Mouse (Mus musculus) forebrain, embryonic 13.5 days (tissue): ENCODE measurements around the gene Tomt. TPM values are rescaled to one million over a fixed set of nuclear protein-coding genes. Genes with fewer than 3 reads are reported as not detected.
A peak's percentile ranks its signal among the peaks of the same experiment; 100 is the strongest.
"Not testable (repeated sequence)": the region's sequence is repeated elsewhere in the genome, so short reads cannot be mapped to it uniquely, and the experiment has no call there.

Source experiments
- ATAC-seq: fragments of 200-750 bp; cut with Nextera tagmentation; 2 replicates; pipeline ENCODE4 v1.8.0; 2017
- H3K27ac ChIP-seq: fragments of 300-500 bp; sonication (generic); 2 replicates; pipeline ENCODE4 v1.5.1; 2015; ENCODE audit warnings: inconsistent platforms, mild to moderate bottlenecking, moderate library complexity
- H3K27me3 ChIP-seq: fragments of 300-500 bp; sonication (generic); 2 replicates; pipeline ENCODE4 v1.6.1; 2015; ENCODE audit warnings: mild to moderate bottlenecking, inconsistent platforms
- H3K36me3 ChIP-seq: fragments of 300-500 bp; sonication (generic); 2 replicates; pipeline ENCODE4 v1.6.1; 2015; ENCODE audit warnings: mild to moderate bottlenecking, inconsistent platforms; ENCODE audit not compliant: poor library complexity, severe bottlenecking
- H3K4me1 ChIP-seq: fragments of 300-500 bp; sonication (generic); 2 replicates; pipeline ENCODE4 v1.6.1; 2015; ENCODE audit warnings: inconsistent platforms
- H3K4me2 ChIP-seq: fragments of 300-500 bp; sonication (generic); 2 replicates; pipeline ENCODE4 v1.6.1; 2015; ENCODE audit warnings: inconsistent platforms, mild to moderate bottlenecking, moderate library complexity
- H3K4me3 ChIP-seq: fragments of 300-500 bp; sonication (generic); 2 replicates; pipeline ENCODE4 v1.5.1; 2015; ENCODE audit warnings: mild to moderate bottlenecking, inconsistent platforms
- H3K9ac ChIP-seq: fragments of 300-500 bp; sonication (generic); 2 replicates; pipeline ENCODE4 v1.6.1; 2015; ENCODE audit warnings: mild to moderate bottlenecking, inconsistent platforms
- H3K9me3 ChIP-seq: fragments of 300-500 bp; sonication (generic); replicated peaks from 2 replicates; pipeline ENCODE4 v1.6.1; 2016; ENCODE audit warnings: inconsistent platforms
- WGBS: fragments of 180-500 bp; shearing (Covaris S2); methylation state at CpG from one replicate; pipeline ENCODE4 v1.1.7; 2015; 5-methylcytosine and 5-hydroxymethylcytosine counted together
- polyA plus RNA-seq: library from polyadenylated mRNA; unstranded; fragments of >200 nt; fragmentation: Nextera tagmentation; extraction: Ambion mirVana; gene quantifications from 2 replicates; pipeline ENCODE4 v1.2.1, GENCODE M21; 2015

The Tomt gene
- polyA plus RNA-seq = 0.57 and 0.59 TPM in 2 replicates

- 21% methylated on average over 11 of the region's 11 CpGs for WGBS
Observed at GRCm38 (mm10) chr7:101906287-101906681, at the start of gene Tomt. Tomt (minus strand) TSS chr7:101906359.

DNA sequence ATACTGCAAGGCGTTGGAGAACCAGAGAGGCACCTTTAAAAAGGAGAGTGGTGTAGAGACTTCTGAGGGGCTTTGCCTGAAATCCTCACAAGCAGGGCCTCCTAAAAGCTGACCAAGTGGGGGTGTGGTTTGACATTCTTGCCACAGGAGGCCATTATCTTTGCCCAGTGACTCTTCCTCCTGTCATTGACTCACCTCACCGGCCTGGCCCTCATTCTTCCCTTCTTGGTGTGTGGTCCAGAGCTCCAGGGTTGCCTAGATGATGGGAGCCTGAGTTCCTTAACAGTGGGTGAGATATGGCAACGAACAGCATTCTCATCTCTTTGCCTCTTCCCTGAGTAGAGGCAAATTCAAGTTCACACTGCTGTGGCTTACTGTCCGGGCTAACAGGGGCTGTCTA, 49.7 kb upstream of the Tomt start:
- Histone ChIP-seq H3K9me3 (no peaks in the 10 kb centered on the region), H3K27me3 (no peaks in the 10 kb centered on the region), H3K4me1 (peaks cover 9% of the 10 kb centered on the region; the same call in 1 of the 2 replicates), H3K4me3 (no peak overlapping the region), H3K27ac (no peak overlapping the region), H3K9ac (no peak overlapping the region), H3K36me3 (no peaks in the 10 kb centered on the region), H3K4me2 (no peak overlapping the region)
- WGBS = 64% methylated on average over 4 of the region's 4 CpGs
- ATAC-seq = no peak

More at GRCm38 (mm10) chr7:101906287-101906681, at the start of gene Tomt:
- peaks cover 38% of the 10 kb centered on the region for H3K36me3 ChIP-seq
- peak within 1 kb of the TSS; percentile 77 for H3K4me2 ChIP-seq
- no peak for ATAC-seq
- peak within 1 kb of the TSS; percentile 93 for H3K27ac ChIP-seq
- H3K27me3 ChIP-seq = no peaks in the 10 kb centered on the region
- peaks cover 32% of the 10 kb centered on the region for H3K4me1 ChIP-seq
- peak within 1 kb of the TSS; percentile 91 for H3K9ac ChIP-seq
- H3K4me3 ChIP-seq = peak within 1 kb of the TSS; percentile 84
- peaks cover 5% of the 10 kb centered on the region; the same call in 1 of the 2 replicates for H3K9me3 ChIP-seq

- ATAC-seq = no peak
- no peaks in the 10 kb centered on the region for H3K36me3 ChIP-seq
Observed at GRCm38 (mm10) chr7:101955276-101955675, 49.1 kb upstream of the Tomt start.

GRCm38 (mm10) chr7:101954163-101954562, 48.0 kb upstream of the Tomt start:
- H3K4me3 ChIP-seq = no peak overlapping the region
- no peaks in the 10 kb centered on the region for H3K27me3 ChIP-seq
- 92% methylated on average over 2 of the region's 2 CpGs for WGBS
- H3K4me2 ChIP-seq = no peak overlapping the region
- H3K9ac ChIP-seq = no peak overlapping the region
- no peaks in the 10 kb centered on the region for H3K36me3 ChIP-seq
- ATAC-seq = no peak
- H3K27ac ChIP-seq = no peak overlapping the region
- no peaks in the 10 kb centered on the region for H3K4me1 ChIP-seq
- no peaks in the 10 kb centered on the region for H3K9me3 ChIP-seq

More at GRCm38 (mm10) chr7:101955276-101955675, 49.1 kb upstream of the Tomt start:
- H3K27ac ChIP-seq = no peak overlapping the region
- H3K4me1 ChIP-seq = peaks cover 9% of the 10 kb centered on the region; the same call in 1 of the 2 replicates
- WGBS = 94% methylated on average over 2 of the region's 2 CpGs
- H3K4me2 ChIP-seq = no peak overlapping the region
- no peaks in the 10 kb centered on the region for H3K27me3 ChIP-seq
- H3K9me3 ChIP-seq = no peaks in the 10 kb centered on the region
- H3K4me3 ChIP-seq = no peak overlapping the region
- H3K9ac ChIP-seq = no peak overlapping the region

DNA sequence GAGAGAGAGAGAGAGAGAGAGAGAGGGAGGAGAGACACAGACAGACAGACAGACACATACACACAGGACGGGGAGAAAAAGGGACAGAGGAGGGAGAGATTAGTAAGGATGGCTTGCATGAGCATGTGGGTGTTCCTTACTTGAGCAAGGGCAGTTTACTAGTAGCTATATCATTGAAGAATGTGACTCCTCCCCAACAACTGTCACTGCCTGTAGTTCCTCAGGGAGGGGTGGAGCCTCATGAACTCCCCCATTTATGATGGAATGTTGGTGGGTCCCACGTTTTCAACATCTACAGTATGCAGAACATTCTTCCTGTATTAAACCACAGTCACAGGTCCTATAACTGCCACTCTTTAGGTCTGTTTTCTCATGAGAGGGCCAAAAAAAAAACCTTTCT, 45.9 kb upstream of the Tomt start:
- no peaks in the 10 kb centered on the region for H3K27me3 ChIP-seq
- WGBS = 59% methylated on average over 2 of the region's 2 CpGs
- no peak overlapping the region for H3K27ac ChIP-seq
- no peak overlapping the region for H3K9ac ChIP-seq
- no peaks in the 10 kb centered on the region for H3K9me3 ChIP-seq
- ATAC-seq = no peak
- no peaks in the 10 kb centered on the region for H3K36me3 ChIP-seq
- H3K4me3 ChIP-seq = no peak overlapping the region
- no peak overlapping the region for H3K4me2 ChIP-seq
- H3K4me1 ChIP-seq = no peaks in the 10 kb centered on the region

- Histone ChIP-seq H3K4me3 (no peak overlapping the region), H3K27me3 (no peaks in the 10 kb centered on the region), H3K36me3 (no peaks in the 10 kb centered on the region), H3K27ac (no peak overlapping the region), H3K9me3 (no peaks in the 10 kb centered on the region), H3K4me2 (no peak overlapping the region), H3K9ac (no peak overlapping the region), H3K4me1 (no peaks in the 10 kb centered on the region)
- 84% methylated on average over 1 of the region's 1 CpGs for WGBS
- no peak for ATAC-seq
Observed at GRCm38 (mm10) chr7:101951648-101952047, 45.5 kb upstream of the Tomt start.

DNA sequence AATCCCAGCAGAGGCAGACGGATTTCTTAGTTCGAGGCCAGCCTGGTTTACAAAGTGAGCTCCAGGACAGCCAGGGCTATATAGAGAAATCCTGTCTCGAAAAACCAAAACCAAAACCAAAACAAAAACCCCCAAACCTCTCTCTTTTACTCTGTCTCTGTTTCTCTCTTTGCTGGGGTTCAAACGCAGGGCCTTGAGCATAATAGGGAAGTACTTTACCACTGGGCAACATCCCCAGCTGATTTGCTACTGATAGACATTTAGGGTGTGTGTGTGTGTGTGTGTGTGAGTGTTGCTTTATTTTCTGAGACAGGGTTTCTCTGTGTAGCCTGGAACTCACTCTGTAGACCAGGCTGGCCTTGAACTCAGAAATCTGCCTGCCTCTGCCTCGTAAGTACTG, 42.8 kb upstream of the Tomt start:
- not testable (repeated sequence) for H3K9me3 ChIP-seq, H3K36me3 ChIP-seq, H3K4me1 ChIP-seq, H3K27me3 ChIP-seq, H3K27ac ChIP-seq, ATAC-seq, H3K4me3 ChIP-seq, H3K9ac ChIP-seq, H3K4me2 ChIP-seq
- 91% methylated on average over 5 of the region's 5 CpGs for WGBS

- 96% methylated on average over 4 of the region's 4 CpGs for WGBS
Observed at GRCm38 (mm10) chr7:101939758-101940157, 33.6 kb upstream of the Tomt start.

DNA sequence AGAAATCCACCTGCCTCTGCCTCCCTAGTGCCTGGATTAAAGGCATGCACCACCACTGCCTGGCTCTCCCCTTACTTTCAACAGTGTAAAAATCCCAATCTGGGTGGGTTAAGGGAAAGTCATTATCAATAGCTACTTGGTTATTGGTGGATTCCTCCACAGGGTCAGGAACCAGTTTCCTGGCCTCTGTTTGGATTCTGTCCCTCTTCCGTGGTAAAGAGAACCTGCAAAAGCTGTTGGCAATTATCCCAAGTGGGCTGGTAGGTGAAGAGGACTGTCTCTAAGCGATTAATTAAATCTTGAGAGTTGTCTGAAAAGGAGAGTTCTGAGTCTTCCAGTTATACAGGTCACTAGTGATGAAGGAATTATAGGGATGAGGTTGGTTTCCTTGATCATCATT, 32.2 kb upstream of the Tomt start:
- Histone ChIP-seq H3K27me3 (no peaks in the 10 kb centered on the region), H3K36me3 (0 out of 2 replicates have a peak, but pooled peaks cover 4% of the 10 kb centered on the region), H3K9ac (no peak overlapping the region), H3K27ac (no peak overlapping the region), H3K4me1 (peaks cover 18% of the 10 kb centered on the region), H3K4me3 (no peak overlapping the region), H3K9me3 (no peaks in the 10 kb centered on the region), H3K4me2 (no peak overlapping the region)
- no peak for ATAC-seq
- WGBS = 85% methylated on average over 2 of the region's 2 CpGs

More at GRCm38 (mm10) chr7:101939758-101940157, 33.6 kb upstream of the Tomt start:
- H3K27ac ChIP-seq = no peak overlapping the region
- H3K4me3 ChIP-seq = no peak overlapping the region
- H3K9me3 ChIP-seq = no peaks in the 10 kb centered on the region
- ATAC-seq = no peak
- H3K9ac ChIP-seq = no peak overlapping the region
- no peak overlapping the region for H3K4me2 ChIP-seq
- H3K4me1 ChIP-seq = peaks cover 13% of the 10 kb centered on the region
- no peaks in the 10 kb centered on the region for H3K27me3 ChIP-seq
- H3K36me3 ChIP-seq = 0 out of 2 replicates have a peak, but pooled peaks cover 4% of the 10 kb centered on the region

GRCm38 (mm10) chr7:101937569-101937968, 31.4 kb upstream of the Tomt start:
- H3K4me3 ChIP-seq = no peak overlapping the region
- no peaks in the 10 kb centered on the region for H3K9me3 ChIP-seq
- no peak overlapping the region for H3K27ac ChIP-seq
- H3K27me3 ChIP-seq = no peaks in the 10 kb centered on the region
- 98% methylated on average over 4 of the region's 4 CpGs for WGBS
- 0 out of 2 replicates have a peak, but pooled peaks cover 4% of the 10 kb centered on the region for H3K36me3 ChIP-seq
- no peak overlapping the region for H3K9ac ChIP-seq
- ATAC-seq = no peak
- H3K4me1 ChIP-seq = peaks cover 25% of the 10 kb centered on the region
- no peak overlapping the region for H3K4me2 ChIP-seq

DNA sequence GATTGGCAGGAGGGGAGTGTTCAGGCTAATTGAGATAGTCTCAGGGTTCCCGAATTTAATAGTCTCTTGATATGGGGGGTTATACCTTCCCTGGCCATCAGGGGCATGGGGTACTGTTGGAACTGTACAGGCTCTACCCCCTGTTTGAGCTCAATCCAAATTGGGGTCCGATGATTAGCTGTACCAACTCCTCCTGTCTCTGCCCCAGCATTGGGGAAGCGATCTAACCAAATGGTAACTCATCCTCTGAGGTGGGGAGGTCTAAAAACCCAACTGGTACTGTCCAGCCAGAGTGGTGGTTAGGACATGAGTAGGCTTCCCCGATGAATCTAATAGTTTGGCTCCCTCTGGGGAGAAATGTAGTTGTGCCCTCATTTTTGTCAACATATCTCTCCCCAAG, 30.8 kb upstream of the Tomt start:
- WGBS = 92% methylated on average over 4 of the region's 4 CpGs
- no peak overlapping the region for H3K4me3 ChIP-seq

GRCm38 (mm10) chr7:101935957-101936356, 29.8 kb upstream of the Tomt start:
- Histone ChIP-seq H3K27ac (no peak overlapping the region), H3K36me3 (0 out of 2 replicates have a peak, but pooled peaks cover 4% of the 10 kb centered on the region), H3K9ac (no peak overlapping the region), H3K9me3 (no peaks in the 10 kb centered on the region), H3K4me2 (peak overlapping the region; percentile 77), H3K4me1 (peaks cover 28% of the 10 kb centered on the region), H3K27me3 (no peaks in the 10 kb centered on the region), H3K4me3 (no peak overlapping the region)
- ATAC-seq = no peak
- 96% methylated on average over 4 of the region's 4 CpGs for WGBS

More for the DNA sequence above, 30.8 kb upstream of the Tomt start:
- ATAC-seq = no peak
- H3K9ac ChIP-seq = no peak overlapping the region
- H3K36me3 ChIP-seq = 0 out of 2 replicates have a peak, but pooled peaks cover 4% of the 10 kb centered on the region
- no peak overlapping the region for H3K27ac ChIP-seq
- H3K27me3 ChIP-seq = no peaks in the 10 kb centered on the region
- no peak overlapping the region for H3K4me2 ChIP-seq
- H3K4me1 ChIP-seq = peaks cover 28% of the 10 kb centered on the region
- no peaks in the 10 kb centered on the region for H3K9me3 ChIP-seq

DNA sequence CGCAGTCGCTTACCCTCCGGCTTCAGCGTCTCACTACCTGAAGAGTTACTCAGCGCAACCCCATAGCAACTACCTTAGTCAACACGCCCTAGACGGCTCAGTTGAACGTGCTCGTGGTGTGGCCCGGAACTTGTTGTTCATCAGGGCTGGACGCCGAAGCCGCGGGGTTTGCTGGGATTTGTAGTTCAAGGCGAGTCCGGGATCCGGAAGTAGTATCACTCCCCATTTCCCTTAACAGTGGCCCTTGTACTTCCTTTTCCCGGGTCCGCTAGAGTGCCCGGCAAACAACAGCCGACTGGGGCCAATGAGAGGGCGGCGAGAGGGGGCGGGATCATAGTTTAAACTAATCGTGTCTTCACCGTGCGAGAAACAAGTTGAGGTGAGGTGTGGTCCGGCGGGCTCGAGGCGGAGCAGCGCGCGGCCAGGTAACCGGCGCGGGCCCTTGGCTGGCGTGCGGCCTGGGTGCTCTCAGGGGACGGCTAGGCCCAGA, 27.6 kb upstream of the Tomt start, which contains the start of the genes Lrrc51 and Numa1:
Gene Lrrc51, minus strand, starts transcription at position 145 of the 490 bp plus-strand sequence.
Gene Numa1, plus strand, starts transcription at position 361 of the 490 bp plus-strand sequence.
- ATAC-seq = peak; percentile 99
- peak within 1 kb of the TSS; percentile 63 for H3K27ac ChIP-seq
- WGBS = under 1% methylated on average over 40 of the region's 40 CpGs
- H3K9ac ChIP-seq = peak within 1 kb of the TSS; percentile 85
- peak within 1 kb of the TSS; percentile 77 for H3K4me2 ChIP-seq
- peaks cover 28% of the 10 kb centered on the region for H3K4me1 ChIP-seq
- H3K9me3 ChIP-seq = no peaks in the 10 kb centered on the region
- H3K4me3 ChIP-seq = peak within 1 kb of the TSS; percentile 89
- H3K36me3 ChIP-seq = 0 out of 2 replicates have a peak, but pooled peaks cover 2% of the 10 kb centered on the region
- no peaks in the 10 kb centered on the region for H3K27me3 ChIP-seq
